Mouse (Mus musculus): ENCODE data around the gene Wsb1. TPM values are rescaled to one million over a fixed set of nuclear protein-coding genes. Genes with fewer than 3 reads are reported as not detected.
A peak's percentile ranks its signal among the peaks of the same experiment; 100 is the strongest.

Gene Wsb1
- polyA plus RNA-seq, 1 experiment from 2014 or later, result 469 TPM

- DNase-seq (ENCODE audit: low spot score), result no peak
- no peak for ATAC-seq (ENCODE audit: low FRiP score)
- Histone ChIP-seq H3K4me2 (replicated peaks; ENCODE audit: low read depth, low read length) (no peak overlapping the region), H3K9me3 (ENCODE audit: control insufficient read depth, low read length) (no peaks in the 10 kb centered on the region), H3K4me1 (replicated peaks; ENCODE audit: control insufficient read depth, insufficient read depth, low read length) (no peaks in the 10 kb centered on the region), H3K36me3 (ENCODE audit: control insufficient read depth, insufficient read depth, low read length) (no peaks in the 10 kb centered on the region), H3K27me3 (ENCODE audit: control insufficient read depth, insufficient read depth, low read length) (no peaks in the 10 kb centered on the region), H3K27ac (ENCODE audit: low read depth, low read length) (no peak overlapping the region), H3K9ac (ENCODE audit: low read depth, low read length) (no peak overlapping the region), H3K4me3 (ENCODE audit: low read depth, low read length) (no peak overlapping the region)
- 84% methylated on average over 2 of the region's 2 CpGs for WGBS
Measured at GRCm38 (mm10) chr11:79215539-79215938, 38.9 kb downstream of the Wsb1 start.

- Histone ChIP-seq H3K9me3 (ENCODE audit: control insufficient read depth, low read length) (no peaks in the 10 kb centered on the region), H3K27me3 (ENCODE audit: control insufficient read depth, insufficient read depth, low read length) (no peaks in the 10 kb centered on the region), H3K4me1 (replicated peaks; ENCODE audit: control insufficient read depth, insufficient read depth, low read length) (no peaks in the 10 kb centered on the region), H3K36me3 (ENCODE audit: control insufficient read depth, insufficient read depth, low read length) (no peaks in the 10 kb centered on the region), H3K9ac (ENCODE audit: low read depth, low read length) (no peak overlapping the region), H3K4me2 (replicated peaks; ENCODE audit: low read depth, low read length) (no peak overlapping the region), H3K27ac (ENCODE audit: low read depth, low read length) (no peak overlapping the region), H3K4me3 (ENCODE audit: low read depth, low read length) (no peak overlapping the region)
- WGBS, result 14% methylated on average over 14 of the region's 14 CpGs
- DNase-seq (ENCODE audit: low spot score) (peak; percentile 93), ATAC-seq (ENCODE audit: low FRiP score) (peak; percentile 51; the same call in 1 of the 2 replicates)
Measured at GRCm38 (mm10) chr11:79214015-79214418, 40.5 kb downstream of the Wsb1 start.

GRCm38 (mm10) chr11:79209882-79210471 is 44.5 kb downstream of the Wsb1 start:
- 86% methylated on average over 5 of the region's 5 CpGs for WGBS
- Histone ChIP-seq H3K36me3 (ENCODE audit: control insufficient read depth, insufficient read depth, low read length) (no peaks in the 10 kb centered on the region), H3K4me3 (ENCODE audit: low read depth, low read length) (no peak overlapping the region), H3K9me3 (ENCODE audit: control insufficient read depth, low read length) (no peaks in the 10 kb centered on the region), H3K27me3 (ENCODE audit: control insufficient read depth, insufficient read depth, low read length) (no peaks in the 10 kb centered on the region), H3K9ac (ENCODE audit: low read depth, low read length) (no peak overlapping the region), H3K27ac (ENCODE audit: low read depth, low read length) (no peak overlapping the region), H3K4me2 (replicated peaks; ENCODE audit: low read depth, low read length) (no peak overlapping the region), H3K4me1 (replicated peaks; ENCODE audit: control insufficient read depth, insufficient read depth, low read length) (no peaks in the 10 kb centered on the region)
- no peak for DNase-seq (ENCODE audit: low spot score)
- ATAC-seq (ENCODE audit: low FRiP score), result no peak

GRCm38 (mm10) chr11:79209113-79209512 is 45.4 kb downstream of the Wsb1 start:
- DNase-seq (ENCODE audit: low spot score), result no peak
- Histone ChIP-seq H3K9ac (ENCODE audit: low read depth, low read length) (no peak overlapping the region), H3K4me2 (replicated peaks; ENCODE audit: low read depth, low read length) (no peak overlapping the region), H3K4me1 (replicated peaks; ENCODE audit: control insufficient read depth, insufficient read depth, low read length) (no peaks in the 10 kb centered on the region), H3K9me3 (ENCODE audit: control insufficient read depth, low read length) (no peaks in the 10 kb centered on the region), H3K27me3 (ENCODE audit: control insufficient read depth, insufficient read depth, low read length) (no peaks in the 10 kb centered on the region), H3K27ac (ENCODE audit: low read depth, low read length) (no peak overlapping the region), H3K36me3 (ENCODE audit: control insufficient read depth, insufficient read depth, low read length) (no peaks in the 10 kb centered on the region), H3K4me3 (ENCODE audit: low read depth, low read length) (no peak overlapping the region)
- 59% methylated on average over 5 of the region's 5 CpGs for WGBS
- no peak for ATAC-seq (ENCODE audit: low FRiP score)

GRCm38 (mm10) chr11:79208462-79208861 is 46.0 kb downstream of the Wsb1 start:
- no peak overlapping the region for H3K4me2 ChIP-seq (replicated peaks; ENCODE audit: low read depth, low read length)
- no peak overlapping the region for H3K4me3 ChIP-seq (ENCODE audit: low read depth, low read length)
- 96% methylated on average over 4 of the region's 4 CpGs for WGBS
- H3K27ac ChIP-seq (ENCODE audit: low read depth, low read length), result no peak overlapping the region
- no peaks in the 10 kb centered on the region for H3K36me3 ChIP-seq (ENCODE audit: control insufficient read depth, insufficient read depth, low read length)
- no peaks in the 10 kb centered on the region for H3K27me3 ChIP-seq (ENCODE audit: control insufficient read depth, insufficient read depth, low read length)
- H3K4me1 ChIP-seq (replicated peaks; ENCODE audit: control insufficient read depth, insufficient read depth, low read length), result no peaks in the 10 kb centered on the region
- H3K9ac ChIP-seq (ENCODE audit: low read depth, low read length), result no peak overlapping the region
- ATAC-seq (ENCODE audit: low FRiP score) (no peak), DNase-seq (ENCODE audit: low spot score) (no peak)
- no peaks in the 10 kb centered on the region for H3K9me3 ChIP-seq (ENCODE audit: control insufficient read depth, low read length)

GRCm38 (mm10) chr11:79207691-79208090 is 46.8 kb downstream of the Wsb1 start:
- H3K4me2 ChIP-seq (replicated peaks; ENCODE audit: low read depth, low read length), result no peak overlapping the region

GRCm38 (mm10) chr11:79204444-79204843 is 50.0 kb downstream of the Wsb1 start:
- no peaks in the 10 kb centered on the region for H3K9me3 ChIP-seq (ENCODE audit: control insufficient read depth, low read length)
- no peak overlapping the region for H3K27ac ChIP-seq (ENCODE audit: low read depth, low read length)
- no peak overlapping the region for H3K4me2 ChIP-seq (replicated peaks; ENCODE audit: low read depth, low read length)
- H3K4me3 ChIP-seq (ENCODE audit: low read depth, low read length), result no peak overlapping the region
- no peak for ATAC-seq (ENCODE audit: low FRiP score)
- H3K9ac ChIP-seq (ENCODE audit: low read depth, low read length), result no peak overlapping the region
- 88% methylated on average over 3 of the region's 3 CpGs for WGBS
- H3K4me1 ChIP-seq (replicated peaks; ENCODE audit: control insufficient read depth, insufficient read depth, low read length), result no peaks in the 10 kb centered on the region
- DNase-seq (ENCODE audit: low spot score), result no peak
- H3K36me3 ChIP-seq (ENCODE audit: control insufficient read depth, insufficient read depth, low read length), result no peaks in the 10 kb centered on the region
- H3K27me3 ChIP-seq (ENCODE audit: control insufficient read depth, insufficient read depth, low read length), result no peaks in the 10 kb centered on the region

More at GRCm38 (mm10) chr11:79207691-79208090, 46.8 kb downstream of the Wsb1 start:
- H3K36me3 ChIP-seq (ENCODE audit: control insufficient read depth, insufficient read depth, low read length), result no peaks in the 10 kb centered on the region
- H3K9me3 ChIP-seq (ENCODE audit: control insufficient read depth, low read length), result no peaks in the 10 kb centered on the region
- DNase-seq (ENCODE audit: low spot score) (no peak), ATAC-seq (ENCODE audit: low FRiP score) (no peak)
- H3K27ac ChIP-seq (ENCODE audit: low read depth, low read length), result no peak overlapping the region
- 84% methylated on average over 10 of the region's 10 CpGs for WGBS
- no peak overlapping the region for H3K4me3 ChIP-seq (ENCODE audit: low read depth, low read length)
- no peak overlapping the region for H3K9ac ChIP-seq (ENCODE audit: low read depth, low read length)
- no peaks in the 10 kb centered on the region for H3K27me3 ChIP-seq (ENCODE audit: control insufficient read depth, insufficient read depth, low read length)
- H3K4me1 ChIP-seq (replicated peaks; ENCODE audit: control insufficient read depth, insufficient read depth, low read length), result no peaks in the 10 kb centered on the region

- ATAC-seq (ENCODE audit: low FRiP score) (no peak), DNase-seq (ENCODE audit: low spot score) (no peak)
- WGBS, result 44% methylated on average over 7 of the region's 7 CpGs
- Histone ChIP-seq H3K9ac (ENCODE audit: low read depth, low read length) (no peak overlapping the region), H3K4me2 (replicated peaks; ENCODE audit: low read depth, low read length) (no peak overlapping the region), H3K27ac (ENCODE audit: low read depth, low read length) (no peak overlapping the region), H3K9me3 (ENCODE audit: control insufficient read depth, low read length) (no peaks in the 10 kb centered on the region), H3K27me3 (ENCODE audit: control insufficient read depth, insufficient read depth, low read length) (no peaks in the 10 kb centered on the region), H3K4me1 (replicated peaks; ENCODE audit: control insufficient read depth, insufficient read depth, low read length) (no peaks in the 10 kb centered on the region), H3K36me3 (ENCODE audit: control insufficient read depth, insufficient read depth, low read length) (no peaks in the 10 kb centered on the region), H3K4me3 (ENCODE audit: low read depth, low read length) (no peak overlapping the region)
Measured at GRCm38 (mm10) chr11:79200502-79200901, 54.0 kb downstream of the Wsb1 start.

- Histone ChIP-seq H3K4me2 (replicated peaks; ENCODE audit: low read depth, low read length) (no peak overlapping the region), H3K9ac (ENCODE audit: low read depth, low read length) (no peak overlapping the region), H3K4me3 (ENCODE audit: low read depth, low read length) (no peak overlapping the region), H3K4me1 (replicated peaks; ENCODE audit: control insufficient read depth, insufficient read depth, low read length) (no peaks in the 10 kb centered on the region), H3K27me3 (ENCODE audit: control insufficient read depth, insufficient read depth, low read length) (no peaks in the 10 kb centered on the region), H3K36me3 (ENCODE audit: control insufficient read depth, insufficient read depth, low read length) (no peaks in the 10 kb centered on the region), H3K9me3 (ENCODE audit: control insufficient read depth, low read length) (no peaks in the 10 kb centered on the region), H3K27ac (ENCODE audit: low read depth, low read length) (no peak overlapping the region)
- DNase-seq (ENCODE audit: low spot score), result no peak
- 94% methylated on average over 4 of the region's 4 CpGs for WGBS
- ATAC-seq (ENCODE audit: low FRiP score), result no peak
Measured at GRCm38 (mm10) chr11:79198562-79198961, 55.9 kb downstream of the Wsb1 start.

Measured in hindbrain, embryonic 11.5 days (tissue).